ENCODE assay signal across 8 mouse cellular contexts in genomic region chr13:78195601-78196115, GRCm38 (mm10). TPM values are rescaled to one million over a fixed set of nuclear protein-coding genes. Genes with fewer than 3 reads are reported as not detected.
A peak's percentile ranks its signal among the peaks of the same experiment; 100 is the strongest.
DNase-seq lines count a peak whose midpoint lies in the region; ATAC-seq and TF ChIP-seq lines count a peak whose summit lies in the region.

No protein-coding gene starts in this region.

- H3K9me3 ChIP-seq in heart, embryonic 11.5 days (replicated peaks; ENCODE audit: control insufficient read depth, low read length) = no peaks in the 10 kb centered on the region
- H3K9me3 ChIP-seq in E14TG2a.4 (ENCODE audit: low read length) = no peaks in the 10 kb centered on the region
- H3K9me3 ChIP-seq in limb, embryonic 14.5 days (ENCODE audit: control insufficient read depth, low read length) = no peaks in the 10 kb centered on the region

- peaks cover 55% of the 10 kb centered on the region for H3K27me3 ChIP-seq in heart, embryonic 11.5 days (ENCODE audit: control insufficient read depth, insufficient read depth, low read length)
- peaks cover 78% of the 10 kb centered on the region for H3K27me3 ChIP-seq in E14TG2a.4 (ENCODE audit: insufficient read depth, low read length)
- peaks cover 80% of the 10 kb centered on the region for H3K27me3 ChIP-seq in limb, embryonic 14.5 days (ENCODE audit: control insufficient read depth, insufficient read depth, low read length)

- peak overlapping the region; percentile 51; the same call in 1 of the 2 replicates for H3K27ac ChIP-seq in heart, embryonic 11.5 days (ENCODE audit: low read depth, low read length)
- no peak overlapping the region for H3K27ac ChIP-seq in embryonic fibroblast, embryonic 13.5 days (ENCODE audit: insufficient read depth, low read length)
- H3K27ac ChIP-seq in limb, embryonic 14.5 days (replicated peaks; ENCODE audit: low read depth, low read length) = no peak overlapping the region

- H3K4me3 ChIP-seq in heart, embryonic 11.5 days (ENCODE audit: low read depth, low read length) = peak overlapping the region; percentile 52
- H3K4me3 ChIP-seq in E14TG2a.4 (replicated peaks; ENCODE audit: low read length) = peak overlapping the region; percentile 67
- peak overlapping the region; percentile 26 for H3K4me3 ChIP-seq in embryonic fibroblast, embryonic 13.5 days (ENCODE audit: insufficient read depth, low read length)
- H3K4me3 ChIP-seq in limb, embryonic 14.5 days (replicated peaks; ENCODE audit: low read length) = peak overlapping the region; percentile 32

- no peak for ATAC-seq in heart, embryonic 11.5 days (replicated peaks; ENCODE audit: insufficient number of reproducible peaks, low FRiP score, low TSS enrichment)
- ATAC-seq in limb, embryonic 14.5 days (ENCODE audit: low FRiP score, low read depth) = no peak

- H3K36me3 ChIP-seq in heart, embryonic 11.5 days (ENCODE audit: control insufficient read depth, insufficient read depth, low read length) = no peaks in the 10 kb centered on the region
- H3K36me3 ChIP-seq in E14TG2a.4 (ENCODE audit: insufficient read depth, low read length) = no peaks in the 10 kb centered on the region
- no peaks in the 10 kb centered on the region for H3K36me3 ChIP-seq in limb, embryonic 14.5 days (ENCODE audit: control insufficient read depth, insufficient read depth, low read length)

- peaks cover 7% of the 10 kb centered on the region for H3K4me1 ChIP-seq in heart, embryonic 11.5 days (ENCODE audit: control insufficient read depth, insufficient read depth, low read length)
- peaks cover 20% of the 10 kb centered on the region for H3K4me1 ChIP-seq in E14TG2a.4 (replicated peaks; ENCODE audit: low read depth, low read length)
- H3K4me1 ChIP-seq in embryonic fibroblast, embryonic 13.5 days (ENCODE audit: control insufficient read depth, insufficient read depth, low read length) = no peaks in the 10 kb centered on the region
- H3K4me1 ChIP-seq in limb, embryonic 14.5 days (ENCODE audit: control insufficient read depth, insufficient read depth, low read length) = peaks cover 7% of the 10 kb centered on the region; the same call in 1 of the 2 replicates

- no peak for TF ChIP-seq CTCF in E14TG2a.4 (conservative IDR thresholded peaks at IDR 0.05; ENCODE audit: low read length)
- no peak for TF ChIP-seq CTCF in embryonic fibroblast, embryonic 13.5 days (IDR thresholded peaks at IDR 0.05; ENCODE audit: borderline replicate concordance, insufficient read depth, low read length)

- DNase-seq in heart, adult 18-20 months = no peak
- no peak for DNase-seq in limb, embryonic 14.5 days (ENCODE audit: low spot score)
- no peak for DNase-seq in B cell, adult 2 months
- no peak for DNase-seq in testis, postnatal 14 days (ENCODE audit: low spot score)
- no peak for DNase-seq in ovary, postnatal 14 days (ENCODE audit: low spot score)

- TF ChIP-seq POLR2A in embryonic fibroblast, embryonic 13.5 days (IDR thresholded peaks at IDR 0.05; ENCODE audit: low read depth, low read length) = no peak
- TF ChIP-seq POLR2A in limb, embryonic 14.5 days (IDR thresholded peaks at IDR 0.05; ENCODE audit: borderline replicate concordance, extremely low read depth, insufficient read depth, insufficient read length) = no peak

- peak overlapping the region; percentile 58 for H3K9ac ChIP-seq in heart, embryonic 11.5 days (ENCODE audit: low read depth, low read length)
- no peak overlapping the region for H3K9ac ChIP-seq in limb, embryonic 14.5 days (ENCODE audit: low read depth, low read length, severe bottlenecking)

- peak overlapping the region; percentile 70 for H3K4me2 ChIP-seq in heart, embryonic 11.5 days
- peak overlapping the region; percentile 47 for H3K4me2 ChIP-seq in limb, embryonic 14.5 days (replicated peaks; ENCODE audit: low read depth, low read length, severe bottlenecking)

- WGBS in heart, embryonic 11.5 days (ENCODE audit: insufficient replicate concordance) = 9% methylated on average over 13 of the region's 13 CpGs
- 13% methylated on average over 11 of the region's 13 CpGs for WGBS in limb, embryonic 14.5 days

RNA-seq across cellular contexts. Expression of gene Nr2f1, which starts 3.9 kb away (rescaled TPM):
- 10.2 and 10.9 TPM in 2 replicates for polyA plus RNA-seq in heart, embryonic 11.5 days (2014; fragmentation: Nextera tagmentation; extraction: Ambion mirVana)
- total RNA-seq in heart, adult 18-20 months (2021) = 1 to 10 TPM; 2.1 to 2.6 TPM
- polyA plus RNA-seq in embryonic fibroblast, embryonic 13.5 days (2011; ENCODE audit: insufficient read length, low read depth, missing spikeins) = 13.2 and 17.4 TPM in 2 replicates
- 16.6 and 26.6 TPM in 2 replicates for polyA plus RNA-seq in limb, embryonic 14.5 days (2012; rRNA removed)
- polyA plus RNA-seq in limb, embryonic 14.5 days (2014; fragmentation: Nextera tagmentation; extraction: Ambion mirVana) = 1.6 and 2.1 TPM in 2 replicates
